In the genomic region with DNA sequence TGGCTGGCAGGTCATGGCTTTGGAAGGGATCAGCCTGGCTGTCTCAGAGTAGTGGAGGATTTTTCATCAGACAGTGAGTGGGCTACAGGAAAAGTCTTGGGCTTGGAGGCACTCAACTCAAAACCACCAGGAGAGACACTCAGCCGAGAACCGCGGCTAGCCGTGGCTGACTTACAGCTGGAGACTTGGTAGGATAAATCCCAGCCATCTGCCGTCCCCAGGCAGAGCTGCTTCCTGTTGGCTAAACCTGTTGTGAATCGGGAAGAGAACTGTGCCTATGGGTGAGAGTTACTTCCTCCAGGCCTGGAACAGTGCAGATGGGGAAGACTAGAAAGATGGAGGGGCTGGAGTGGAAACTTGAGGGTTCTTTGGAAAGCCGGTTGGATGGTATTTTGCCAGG, we compare ENCODE assay signal across 27 mouse cellular contexts. TPM values are rescaled to one million over a fixed set of nuclear protein-coding genes. Genes with fewer than 3 reads are reported as not detected.
DNase-seq lines count a peak whose midpoint lies in the region; ATAC-seq lines count a peak whose summit lies in the region.
"Had no signal": no experiment of that assay in that cellular context is flagged by ENCODE, and none has a peak within 500 bp of the region (broad histone marks: within the 10 kb centered on the region; RNA-seq: fewer than 3 reads in every experiment).

No protein-coding gene starts in this region.

- H3K9me3 ChIP-seq in hindbrain, embryonic 13.5 days = no peaks in the 10 kb centered on the region
- no peaks in the 10 kb centered on the region; the same call in 1 of the 2 replicates for H3K9me3 ChIP-seq in hindbrain, embryonic 12.5 days (replicated peaks)
- H3K9me3 ChIP-seq: embryonic facial prominence, embryonic 10.5 days; embryonic facial prominence, embryonic 13.5 days; forebrain, embryonic 12.5 days; forebrain, embryonic 15.5 days had no signal

- no peak for ATAC-seq in hindbrain, embryonic 13.5 days (ENCODE audit: low FRiP score)
- ATAC-seq in hindbrain, embryonic 12.5 days (ENCODE audit: low FRiP score) = no peak
- ATAC-seq: activated CD4-positive, CD25-positive, alpha-beta regulatory T cell, adult 4 months; forebrain, embryonic 15.5 days; hindbrain, postnatal 0 days; inflammation-experienced regulatory T-cells, adult 6 months; intestine, embryonic 16.5 days had no signal

- H3K9ac ChIP-seq in hindbrain, embryonic 13.5 days = 0 out of 2 replicates have a peak overlapping the region, but pooled peaks have one; percentile 8
- H3K9ac ChIP-seq in hindbrain, embryonic 12.5 days = no peak overlapping the region
- H3K9ac ChIP-seq: embryonic facial prominence, embryonic 13.5 days; forebrain, embryonic 12.5 days; forebrain, embryonic 15.5 days; hindbrain, embryonic 14.5 days had no signal

- H3K36me3 ChIP-seq in hindbrain, embryonic 13.5 days = no peaks in the 10 kb centered on the region
- H3K36me3 ChIP-seq in hindbrain, embryonic 12.5 days = no peaks in the 10 kb centered on the region
- H3K36me3 ChIP-seq: embryonic facial prominence, embryonic 10.5 days; embryonic facial prominence, embryonic 13.5 days; forebrain, embryonic 12.5 days; forebrain, embryonic 15.5 days had no signal

- H3K4me1 ChIP-seq in hindbrain, embryonic 13.5 days (replicated peaks) = peaks cover 16% of the 10 kb centered on the region; the same call in 1 of the 2 replicates
- H3K4me1 ChIP-seq in hindbrain, embryonic 12.5 days = no peaks in the 10 kb centered on the region
- H3K4me1 ChIP-seq: embryonic facial prominence, embryonic 10.5 days; embryonic facial prominence, embryonic 13.5 days; forebrain, embryonic 12.5 days had no signal

- peak; percentile 31 for DNase-seq in cerebellum, adult 11-12 months
- DNase-seq in cerebellum, adult 8-10 months = no peak
- DNase-seq in cerebellum, adult 9-11 months = peak; percentile 42
- DNase-seq in cerebellum, adult 11 months = no peak
- DNase-seq: adrenal gland, adult 8-10 months; adrenal gland, postnatal 25 days; embryo, embryonic 11 days; gastrocnemius, adult 2 months; gastrocnemius, postnatal 14 days; heart, adult 11 months; kidney, adult 18-20 months; kidney, adult 9 months had no signal

- no peak overlapping the region for H3K4me3 ChIP-seq in hindbrain, embryonic 13.5 days
- H3K4me3 ChIP-seq in hindbrain, embryonic 12.5 days = no peak overlapping the region
- H3K4me3 ChIP-seq: embryonic facial prominence, embryonic 10.5 days; embryonic facial prominence, embryonic 13.5 days; erythroblast, embryonic 14.5 days; forebrain, embryonic 12.5 days; forebrain, embryonic 15.5 days; gastrocnemius, adult 2 months had no signal

- peaks cover 5% of the 10 kb centered on the region; the same call in 1 of the 2 replicates for H3K27me3 ChIP-seq in hindbrain, embryonic 13.5 days
- peaks cover 3% of the 10 kb centered on the region; the same call in 1 of the 2 replicates for H3K27me3 ChIP-seq in hindbrain, embryonic 12.5 days
- H3K27me3 ChIP-seq: forebrain, embryonic 12.5 days; forebrain, embryonic 15.5 days had no signal

- H3K27ac ChIP-seq in hindbrain, embryonic 13.5 days = no peak overlapping the region
- no peak overlapping the region for H3K27ac ChIP-seq in hindbrain, embryonic 12.5 days
- H3K27ac ChIP-seq: embryonic facial prominence, embryonic 10.5 days; embryonic facial prominence, embryonic 13.5 days; forebrain, embryonic 12.5 days; forebrain, embryonic 15.5 days; gastrocnemius, adult 2 months; hindbrain, embryonic 14.5 days; hindbrain, postnatal 0 days had no signal

- WGBS in hindbrain, embryonic 13.5 days = 80% methylated on average over 7 of the region's 7 CpGs
- 86% methylated on average over 7 of the region's 7 CpGs for WGBS in hindbrain, embryonic 12.5 days

- H3K4me2 ChIP-seq in hindbrain, embryonic 13.5 days = no peak overlapping the region
- H3K4me2 ChIP-seq in hindbrain, embryonic 12.5 days (replicated peaks) = no peak overlapping the region
- H3K4me2 ChIP-seq: embryonic facial prominence, embryonic 13.5 days; forebrain, embryonic 12.5 days; forebrain, embryonic 15.5 days; heart, embryonic 11.5 days; hindbrain, embryonic 14.5 days had no signal

RNA-seq across cellular contexts. Expression of a gene that starts 9.7 kb away (rescaled TPM):
- 4.9 and 5.3 TPM in 2 replicates for polyA plus RNA-seq in hindbrain, embryonic 13.5 days (2015; fragmentation: Nextera tagmentation; extraction: Ambion mirVana)
- polyA plus RNA-seq in hindbrain, embryonic 12.5 days (2016; fragmentation: Nextera tagmentation; extraction: Ambion mirVana) = 1.8 and 2.9 TPM in 2 replicates
- polyA plus RNA-seq: activated CD4-positive, CD25-positive, alpha-beta regulatory T cell, adult 4 months; erythroblast, embryonic 14.5 days; heart, embryonic 11.5 days; heart, embryonic 14.5 days; heart, postnatal 0 days; inflammation-experienced regulatory T-cells, adult 6 months had no signal

Comparison
In these comparisons a context has a peak if more than half of its experiments do, and no peak if none do; other contexts are left out.
1. DNase-seq: peak in cerebellum, adult 11-12 months (single experiment) and cerebellum, adult 9-11 months (single experiment); none in cerebellum, adult 8-10 months (single experiment) and cerebellum, adult 11 months (single experiment).